Mouse (Mus musculus) liver, embryonic 12.5 days (tissue): ENCODE measurements around the gene Plppr3. TPM values are rescaled to one million over a fixed set of nuclear protein-coding genes. Genes with fewer than 3 reads are reported as not detected.

ENCODE experiments used
- ATAC-seq: fragments of 200-750 bp; cut with Nextera tagmentation; 2 replicates; pipeline ENCODE4 v1.8.0; 2017; ENCODE audit warnings: moderate number of reproducible peaks, mild to moderate bottlenecking, moderate library complexity
- H3K27ac ChIP-seq: fragments of 300-500 bp; sonication (generic); 2 replicates; pipeline ENCODE4 v1.5.1; 2016; ENCODE audit warnings: mild to moderate bottlenecking
- H3K27me3 ChIP-seq: fragments of 300-500 bp; sonication (generic); replicated peaks from 2 replicates; pipeline ENCODE4 v1.6.1; 2016; ENCODE audit warnings: mild to moderate bottlenecking, moderate library complexity
- H3K36me3 ChIP-seq: fragments of 300-500 bp; sonication (generic); 2 replicates; pipeline ENCODE4 v1.6.1; 2016; ENCODE audit warnings: mild to moderate bottlenecking, moderate library complexity
- H3K4me1 ChIP-seq: fragments of 300-500 bp; sonication (generic); 2 replicates; pipeline ENCODE4 v1.6.1; 2016
- H3K4me2 ChIP-seq: fragments of 300-500 bp; sonication (generic); 2 replicates; pipeline ENCODE4 v1.6.1; 2016; ENCODE audit warnings: mild to moderate bottlenecking, moderate library complexity
- H3K4me3 ChIP-seq: fragments of 300-500 bp; sonication (generic); 2 replicates; pipeline ENCODE4 v1.5.1; 2016; ENCODE audit warnings: mild to moderate bottlenecking, moderate library complexity
- H3K9ac ChIP-seq: fragments of 300-500 bp; sonication (generic); 2 replicates; pipeline ENCODE4 v1.6.1; 2016; ENCODE audit warnings: mild to moderate bottlenecking, moderate library complexity
- H3K9me3 ChIP-seq: fragments of 300-500 bp; sonication (generic); replicated peaks from 2 replicates; pipeline ENCODE4 v1.6.1; 2016; ENCODE audit warnings: mild to moderate bottlenecking, moderate library complexity
- WGBS: fragments of 180-500 bp; shearing (Covaris S2); methylation state at CpG from one replicate; pipeline ENCODE4 v1.1.7; 2016; ENCODE audit not compliant: insufficient replicate concordance; 5-methylcytosine and 5-hydroxymethylcytosine counted together
- polyA plus RNA-seq: library from polyadenylated mRNA; unstranded; fragments of >200 nt; fragmentation: Nextera tagmentation; extraction: Ambion mirVana; gene quantifications from 2 replicates; pipeline ENCODE4 v1.2.1, GENCODE M21; 2016

Plppr3 gene
- polyA plus RNA-seq, 1 experiment from 2014 or later = 8.2 TPM

DNA sequence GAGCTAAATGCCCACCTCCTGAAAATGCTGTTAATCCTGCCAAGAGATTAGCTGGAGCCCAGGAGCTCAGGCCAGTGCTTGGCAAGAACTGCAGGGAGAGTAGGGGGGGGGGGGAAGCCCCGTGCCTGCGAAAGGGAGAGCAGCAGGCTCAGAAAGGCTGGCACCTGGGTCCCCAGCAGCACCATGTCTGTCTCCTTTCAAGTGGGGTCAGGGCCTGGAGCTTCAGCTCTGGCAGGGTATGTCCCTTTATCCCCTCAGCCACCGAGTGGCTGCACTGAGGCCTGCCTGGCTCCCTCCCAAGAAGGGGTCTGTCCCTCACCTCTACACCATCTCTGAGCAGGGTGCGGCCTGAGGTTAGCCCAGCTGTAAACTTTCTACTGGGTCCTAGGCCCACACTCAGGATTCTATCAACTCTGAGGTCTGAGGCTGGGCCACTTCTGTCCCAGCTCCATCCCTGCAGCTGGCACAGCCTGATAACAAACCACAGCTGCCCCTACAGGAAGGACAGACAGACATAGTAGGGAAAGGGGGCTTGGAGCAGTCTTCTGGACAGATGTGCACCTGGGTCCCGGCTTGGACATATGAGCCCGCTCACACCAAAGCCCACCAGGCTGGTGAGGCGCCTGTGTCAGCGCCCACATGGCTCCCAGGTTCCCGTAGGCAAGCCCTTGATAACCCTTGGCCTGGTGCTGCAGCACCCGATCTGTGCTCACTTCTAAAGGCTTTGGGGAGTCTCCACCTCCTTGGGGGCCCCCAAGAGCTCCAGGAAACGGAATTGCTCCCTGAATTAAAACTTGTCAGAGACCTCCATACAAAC is 39.9 kb upstream of the Plppr3 start:
- Histone ChIP-seq H3K36me3 (peaks cover 31% of the 10 kb centered on the region), H3K27ac (peak overlapping the region; percentile 92), H3K9me3 (no peaks in the 10 kb centered on the region), H3K4me2 (peak overlapping the region; percentile 98), H3K4me1 (peaks cover 83% of the 10 kb centered on the region), H3K9ac (peak overlapping the region; percentile 93), H3K27me3 (peaks cover 23% of the 10 kb centered on the region), H3K4me3 (peak overlapping the region; percentile 81)
- WGBS = 23% methylated on average over 10 of the region's 11 CpGs
- ATAC-seq = peak; percentile 77

DNA sequence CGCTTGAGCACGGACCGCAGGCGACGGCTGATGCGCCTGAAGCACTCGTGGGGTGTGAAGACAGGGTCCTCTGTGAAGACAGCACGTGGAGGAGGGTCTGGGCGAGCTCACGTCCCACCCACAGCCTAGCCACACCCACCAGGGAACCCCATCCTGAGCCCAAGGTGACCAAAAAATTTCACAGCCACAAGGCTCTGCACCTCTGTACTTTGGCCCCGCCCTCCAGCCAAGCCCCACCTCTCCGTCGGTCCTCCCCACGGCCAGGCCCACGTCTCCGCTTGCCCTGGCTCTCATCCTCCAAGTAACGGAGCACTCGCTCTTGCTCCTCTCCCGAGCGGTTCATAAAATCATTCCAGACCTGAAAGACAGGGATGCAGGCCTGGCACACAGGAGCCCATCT is 38.0 kb upstream of the Plppr3 start:
- Histone ChIP-seq H3K4me3 (no peak overlapping the region), H3K27ac (no peak overlapping the region), H3K9ac (peak overlapping the region; percentile 24; the same call in 1 of the 2 replicates), H3K4me2 (no peak overlapping the region), H3K36me3 (peaks cover 31% of the 10 kb centered on the region), H3K4me1 (peaks cover 79% of the 10 kb centered on the region), H3K27me3 (peaks cover 4% of the 10 kb centered on the region), H3K9me3 (no peaks in the 10 kb centered on the region)
- 80% methylated on average over 20 of the region's 20 CpGs for WGBS
- ATAC-seq = no peak

DNA sequence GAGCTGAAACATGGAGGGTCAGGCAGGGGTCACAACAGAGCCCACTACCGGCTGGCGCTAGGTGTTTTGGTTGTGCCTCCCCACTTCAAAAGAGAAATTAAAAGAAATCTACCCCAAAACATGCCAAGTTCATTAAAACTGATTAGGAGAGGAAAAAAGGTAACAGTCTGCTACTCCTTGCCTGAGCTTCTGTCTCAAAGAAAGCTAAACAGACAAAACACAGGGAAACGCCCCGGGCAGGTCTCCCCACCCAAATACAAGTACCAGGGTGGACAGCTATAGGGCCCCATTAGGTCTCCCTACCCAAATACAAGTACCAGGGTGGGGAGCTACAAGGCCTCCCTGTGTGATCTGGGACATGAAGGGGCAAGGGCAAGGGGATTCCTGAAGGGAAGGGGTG is 36.1 kb upstream of the Plppr3 start, which contains the start of gene Gm26602:
Gene Gm26602 (plus strand): TSS at position 301 of the 400 bp plus-strand sequence.
- Histone ChIP-seq H3K4me1 (peaks cover 67% of the 10 kb centered on the region), H3K27ac (peak within 1 kb of the TSS; percentile 86), H3K4me3 (no peak within 1 kb of the TSS), H3K9ac (peak within 1 kb of the TSS; percentile 51; the same call in 1 of the 2 replicates), H3K9me3 (no peaks in the 10 kb centered on the region), H3K27me3 (no peaks in the 10 kb centered on the region), H3K36me3 (peaks cover 49% of the 10 kb centered on the region), H3K4me2 (peak within 1 kb of the TSS; percentile 50; the same call in 1 of the 2 replicates)
- no peak for ATAC-seq
- 85% methylated on average over 4 of the region's 4 CpGs for WGBS

- Histone ChIP-seq H3K4me3 (peak overlapping the region; percentile 84), H3K27me3 (no peaks in the 10 kb centered on the region), H3K36me3 (peaks cover 61% of the 10 kb centered on the region), H3K4me1 (peaks cover 55% of the 10 kb centered on the region), H3K9ac (peak overlapping the region; percentile 51), H3K4me2 (peak overlapping the region; percentile 50), H3K27ac (peak overlapping the region; percentile 86), H3K9me3 (no peaks in the 10 kb centered on the region)
- peak; percentile 66 for ATAC-seq
- WGBS = 24% methylated on average over 14 of the region's 14 CpGs
Measured at GRCm38 (mm10) chr10:79909092-79909922, 34.9 kb upstream of the Plppr3 start.

- H3K4me1 ChIP-seq = peaks cover 46% of the 10 kb centered on the region
- 3% methylated on average over 51 of the region's 52 CpGs for WGBS
- H3K9ac ChIP-seq = peak within 1 kb of the TSS; percentile 91
- no peaks in the 10 kb centered on the region for H3K9me3 ChIP-seq
- peak within 1 kb of the TSS; percentile 84 for H3K4me3 ChIP-seq
- H3K4me2 ChIP-seq = peak within 1 kb of the TSS; percentile 72
- H3K27ac ChIP-seq = peak within 1 kb of the TSS; percentile 98
- H3K27me3 ChIP-seq = no peaks in the 10 kb centered on the region
- peak; percentile 91 for ATAC-seq
- H3K36me3 ChIP-seq = peaks cover 68% of the 10 kb centered on the region
Measured at GRCm38 (mm10) chr10:79908167-79909091, 34.0 kb upstream of the Plppr3 start, which contains the start of gene Med16. Med16 (minus strand) TSS chr10:79908923.

DNA sequence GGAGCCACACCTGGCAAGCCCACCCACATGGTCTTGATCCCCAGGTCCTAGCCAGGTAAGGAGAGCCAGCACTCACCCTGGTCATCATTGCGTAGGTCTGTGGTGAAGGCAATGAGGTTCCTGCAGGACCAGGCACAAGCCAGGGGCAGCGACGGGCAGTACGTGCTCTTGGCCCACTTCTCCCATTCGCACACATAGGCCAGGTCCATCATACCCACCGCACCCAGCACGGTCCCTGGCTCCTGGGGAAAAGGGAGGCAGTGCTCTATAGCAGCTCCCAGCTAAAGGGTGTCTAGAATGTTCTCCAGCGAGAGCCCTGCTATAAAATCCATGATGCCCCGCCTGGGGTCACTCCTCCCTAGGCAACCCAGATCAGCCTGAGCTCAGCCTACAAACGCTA is 33.0 kb upstream of the Plppr3 start:
- H3K4me3 ChIP-seq = peak overlapping the region; percentile 84; the same call in 1 of the 2 replicates
- peaks cover 69% of the 10 kb centered on the region for H3K36me3 ChIP-seq
- ATAC-seq = no peak
- H3K9ac ChIP-seq = no peak overlapping the region
- H3K4me2 ChIP-seq = peak overlapping the region; percentile 72
- peaks cover 36% of the 10 kb centered on the region for H3K4me1 ChIP-seq
- WGBS = 87% methylated on average over 10 of the region's 10 CpGs
- H3K27me3 ChIP-seq = no peaks in the 10 kb centered on the region
- H3K27ac ChIP-seq = no peak overlapping the region
- H3K9me3 ChIP-seq = no peaks in the 10 kb centered on the region

DNA sequence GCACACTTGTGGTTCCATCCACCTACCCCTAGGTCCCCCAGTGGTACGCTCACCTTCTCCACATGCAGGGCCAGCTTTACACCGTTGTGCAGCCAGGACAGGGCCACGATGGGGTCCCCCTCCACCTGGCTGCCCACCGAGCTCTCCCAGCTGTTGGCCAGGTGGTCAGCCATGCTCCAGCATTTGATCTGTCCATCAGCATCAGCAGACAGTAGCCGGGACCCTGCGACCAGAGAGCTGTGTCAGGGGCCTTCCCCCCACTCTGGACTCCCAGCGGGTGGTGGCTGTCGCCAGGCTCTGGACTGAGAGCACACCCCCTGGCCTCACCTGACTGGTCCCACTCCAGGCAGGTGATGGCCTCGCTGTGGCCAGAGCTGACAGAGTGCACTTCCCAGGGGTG is 32.3 kb upstream of the Plppr3 start:
- WGBS = 94% methylated on average over 9 of the region's 9 CpGs
- Histone ChIP-seq H3K9me3 (no peaks in the 10 kb centered on the region), H3K36me3 (peaks cover 66% of the 10 kb centered on the region), H3K27ac (no peak overlapping the region), H3K27me3 (no peaks in the 10 kb centered on the region), H3K4me1 (peaks cover 29% of the 10 kb centered on the region), H3K4me2 (no peak overlapping the region), H3K9ac (no peak overlapping the region), H3K4me3 (no peak overlapping the region)
- ATAC-seq = no peak

DNA sequence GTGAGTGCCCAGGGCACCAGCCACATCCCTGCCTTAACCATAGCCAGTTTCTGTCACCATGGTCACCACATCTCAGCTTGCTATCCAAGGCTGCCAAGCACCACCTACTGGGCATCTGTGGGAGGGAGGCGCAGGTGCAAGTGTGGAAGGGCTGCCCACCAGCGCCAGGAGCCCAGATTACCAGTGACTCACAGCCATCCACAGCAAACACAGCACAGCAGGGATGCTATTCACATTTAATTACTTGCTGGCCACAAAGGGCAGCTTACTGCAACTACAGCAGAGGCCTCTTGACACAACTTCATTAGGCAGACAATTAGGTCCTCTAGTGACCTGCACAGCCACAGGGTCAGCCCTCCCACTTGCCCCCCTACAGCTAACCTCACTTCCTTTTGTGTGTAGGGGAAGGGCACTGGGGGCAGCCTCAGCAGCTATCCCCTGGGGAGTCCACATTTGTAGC is 26.5 kb upstream of the Plppr3 start:
- Histone ChIP-seq H3K9me3 (no peaks in the 10 kb centered on the region), H3K4me2 (no peak overlapping the region), H3K4me3 (no peak overlapping the region), H3K27me3 (no peaks in the 10 kb centered on the region), H3K27ac (no peak overlapping the region), H3K9ac (no peak overlapping the region), H3K4me1 (peaks cover 10% of the 10 kb centered on the region), H3K36me3 (peaks cover 84% of the 10 kb centered on the region)
- ATAC-seq = no peak
- 74% methylated on average over 2 of the region's 2 CpGs for WGBS

DNA sequence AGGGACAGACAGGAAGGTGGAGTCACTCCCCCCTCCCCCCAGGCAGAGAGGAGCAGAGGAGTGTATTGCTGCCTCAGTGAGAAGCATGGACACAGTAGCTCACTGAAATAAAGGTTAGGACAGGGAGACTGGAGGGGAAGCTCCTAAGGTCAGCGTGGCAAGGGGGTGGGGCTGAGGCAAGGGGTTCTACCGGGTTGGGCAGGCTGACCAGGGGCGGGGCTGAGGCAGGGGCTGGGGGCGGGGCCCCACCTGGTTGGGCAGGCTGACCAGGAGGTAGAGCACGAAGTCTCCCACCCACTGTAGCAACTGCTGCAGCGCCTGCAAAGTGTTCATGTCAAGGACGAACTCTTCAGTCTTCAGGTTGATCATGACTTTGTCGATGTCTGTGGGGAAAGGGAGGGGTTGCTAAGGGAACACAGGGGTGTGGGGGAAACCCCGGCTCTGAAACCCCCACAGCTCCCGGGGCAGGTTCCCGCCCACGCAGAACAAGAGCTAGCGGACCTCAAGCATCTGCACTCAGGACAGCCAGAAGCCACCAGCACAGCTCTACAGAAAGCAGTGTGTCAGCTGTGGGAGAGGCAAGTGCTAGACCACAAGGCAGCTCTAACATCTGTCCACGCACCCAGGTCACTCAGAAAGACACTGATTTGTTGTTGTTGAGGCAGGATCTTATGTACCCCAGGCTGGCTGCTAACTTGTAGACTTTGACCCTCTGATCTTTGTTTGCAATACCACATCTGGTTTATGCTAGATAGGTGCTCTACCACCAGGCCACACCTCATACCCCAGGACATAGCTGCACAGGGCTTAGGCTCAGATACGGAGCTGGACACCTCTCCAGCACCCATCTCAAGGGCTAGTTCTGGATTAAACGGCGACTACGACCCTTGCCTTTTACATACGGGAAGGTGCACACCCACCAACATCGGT is 23.1 kb upstream of the Plppr3 start:
- no peaks in the 10 kb centered on the region for H3K27me3 ChIP-seq
- peaks cover 10% of the 10 kb centered on the region for H3K4me1 ChIP-seq
- H3K9me3 ChIP-seq = no peaks in the 10 kb centered on the region
- peak overlapping the region; percentile 18; the same call in 1 of the 2 replicates for H3K27ac ChIP-seq
- peak overlapping the region; percentile 31; the same call in 1 of the 2 replicates for H3K4me2 ChIP-seq
- 54% methylated on average over 20 of the region's 20 CpGs for WGBS
- no peak overlapping the region for H3K4me3 ChIP-seq
- peak; percentile 56 for ATAC-seq
- H3K36me3 ChIP-seq = peaks cover 66% of the 10 kb centered on the region
- no peak overlapping the region for H3K9ac ChIP-seq

DNA sequence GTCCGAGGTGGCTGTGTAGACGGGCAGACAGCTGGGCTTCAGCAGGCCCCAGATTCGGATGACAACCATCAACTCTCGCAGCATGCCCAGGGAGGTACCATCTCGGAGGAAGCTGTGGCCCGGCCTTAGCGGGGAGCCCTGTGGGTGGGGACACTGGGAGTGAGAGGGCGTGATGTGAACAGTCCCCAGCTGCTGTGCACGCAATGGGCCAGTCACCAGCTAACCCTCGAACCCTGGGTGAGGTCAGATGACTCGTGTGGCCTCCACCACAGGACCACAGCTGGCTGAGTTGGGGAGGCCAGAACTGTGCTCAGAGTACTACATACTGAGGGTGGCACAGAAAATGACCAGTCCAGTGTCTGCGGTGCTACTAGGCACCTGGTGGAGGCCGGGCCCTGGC is 22.4 kb upstream of the Plppr3 start:
- Histone ChIP-seq H3K27ac (peak overlapping the region; percentile 3; the same call in 1 of the 2 replicates), H3K9ac (no peak overlapping the region), H3K4me2 (no peak overlapping the region), H3K36me3 (peaks cover 61% of the 10 kb centered on the region), H3K27me3 (no peaks in the 10 kb centered on the region), H3K9me3 (no peaks in the 10 kb centered on the region), H3K4me1 (peaks cover 10% of the 10 kb centered on the region), H3K4me3 (no peak overlapping the region)
- WGBS = 78% methylated on average over 13 of the region's 13 CpGs
- no peak for ATAC-seq
